Mouse (Mus musculus): ENCODE data around the gene Zfp36l1.

Zfp36l1 gene

DNA sequence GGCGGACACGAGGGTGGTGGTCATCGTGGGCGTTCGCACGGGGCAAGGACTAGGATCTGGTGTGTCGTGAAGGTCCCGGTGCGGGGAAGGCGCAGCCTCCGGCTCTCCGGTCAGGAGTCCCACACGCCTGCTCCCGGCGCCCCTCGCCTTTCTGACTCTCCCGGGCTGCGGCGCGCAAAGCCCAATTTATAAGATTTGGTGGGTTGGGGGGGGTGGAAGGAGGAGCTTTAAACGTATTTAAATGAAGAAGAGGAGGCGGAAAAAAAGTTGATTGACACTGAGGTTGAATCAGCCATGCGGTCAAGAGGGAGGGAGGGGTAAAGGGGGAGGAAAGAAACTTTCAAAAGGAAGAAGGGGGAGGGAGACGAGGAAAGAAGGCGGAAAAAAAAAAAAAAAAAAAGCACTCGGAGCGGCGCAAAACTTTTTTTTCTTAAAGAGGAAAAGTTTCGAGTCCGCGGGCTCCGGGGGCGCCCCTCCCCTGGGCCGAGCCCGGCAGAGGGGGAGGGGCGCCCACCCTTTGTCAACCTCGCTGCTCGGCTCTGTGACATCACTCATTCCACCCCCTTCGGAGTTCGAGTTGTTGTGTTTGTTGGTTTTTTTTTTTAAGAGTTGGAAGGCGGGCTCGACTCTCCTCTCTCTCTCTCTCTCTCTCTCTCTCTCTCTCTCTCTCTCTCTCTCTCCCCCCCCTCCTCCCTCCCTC, at the start of gene Zfp36l1:
Gene Zfp36l1, minus strand, starts transcription at position 162 of the 700 bp plus-strand sequence.
- DNase-seq (ENCODE audit: low spot score), result peak; percentile 87

DNA sequence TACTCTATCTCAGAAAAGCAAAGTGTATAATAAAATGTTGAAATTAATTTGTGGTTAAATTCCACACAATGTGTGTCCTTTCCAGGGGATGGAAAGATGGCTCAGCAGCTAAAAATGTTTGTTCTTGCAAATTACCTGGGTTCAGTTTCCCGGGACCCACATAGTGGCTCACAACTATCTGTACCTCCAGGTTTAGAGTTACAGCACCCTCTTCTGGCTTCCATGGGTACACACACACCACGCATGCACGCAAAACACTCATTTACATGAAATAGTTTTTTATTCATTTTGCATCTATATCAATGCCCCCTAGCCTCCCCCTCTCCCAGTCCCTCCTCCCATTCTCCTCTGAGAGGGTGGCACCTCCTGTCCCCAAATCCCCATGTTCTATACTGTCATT, 49.6 kb upstream of the Zfp36l1 start:
- no peak for DNase-seq (ENCODE audit: low spot score)

GRCm38 (mm10) chr12:80157675-80158074, 44.9 kb upstream of the Zfp36l1 start:
- peak; percentile 32 for DNase-seq (ENCODE audit: low spot score)

- peak; percentile 63 for DNase-seq (ENCODE audit: low spot score)
These were observed 41.0 kb upstream of the Zfp36l1 start for GRCm38 (mm10) chr12:80153687-80154326.

DNA sequence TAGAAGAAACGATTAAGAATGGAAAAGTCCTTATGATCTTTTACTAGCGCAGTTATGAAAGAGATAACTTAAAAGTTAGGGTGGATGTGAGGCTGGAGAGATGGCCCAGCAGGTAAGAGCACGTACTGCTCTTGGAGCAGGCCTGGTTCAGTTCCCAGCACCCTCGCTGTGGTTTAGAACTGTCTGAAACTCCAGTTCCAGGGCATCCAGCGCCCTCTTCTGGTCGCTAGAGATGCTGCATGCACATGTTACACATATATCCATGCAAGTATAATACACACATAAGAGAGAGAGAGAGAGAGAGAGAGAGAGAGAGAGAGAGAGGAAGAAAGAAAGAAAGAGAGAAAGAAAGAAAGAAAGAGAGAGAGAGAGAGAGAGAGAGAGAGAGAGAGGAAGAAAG, 40.3 kb upstream of the Zfp36l1 start:
- DNase-seq (ENCODE audit: low spot score), result no peak

- DNase-seq (ENCODE audit: low spot score), result no peak
These were observed 39.0 kb upstream of the Zfp36l1 start for GRCm38 (mm10) chr12:80151821-80152220.

- peak; percentile 70 for DNase-seq (ENCODE audit: low spot score)
These were observed 37.8 kb upstream of the Zfp36l1 start for GRCm38 (mm10) chr12:80150624-80151023.

DNA sequence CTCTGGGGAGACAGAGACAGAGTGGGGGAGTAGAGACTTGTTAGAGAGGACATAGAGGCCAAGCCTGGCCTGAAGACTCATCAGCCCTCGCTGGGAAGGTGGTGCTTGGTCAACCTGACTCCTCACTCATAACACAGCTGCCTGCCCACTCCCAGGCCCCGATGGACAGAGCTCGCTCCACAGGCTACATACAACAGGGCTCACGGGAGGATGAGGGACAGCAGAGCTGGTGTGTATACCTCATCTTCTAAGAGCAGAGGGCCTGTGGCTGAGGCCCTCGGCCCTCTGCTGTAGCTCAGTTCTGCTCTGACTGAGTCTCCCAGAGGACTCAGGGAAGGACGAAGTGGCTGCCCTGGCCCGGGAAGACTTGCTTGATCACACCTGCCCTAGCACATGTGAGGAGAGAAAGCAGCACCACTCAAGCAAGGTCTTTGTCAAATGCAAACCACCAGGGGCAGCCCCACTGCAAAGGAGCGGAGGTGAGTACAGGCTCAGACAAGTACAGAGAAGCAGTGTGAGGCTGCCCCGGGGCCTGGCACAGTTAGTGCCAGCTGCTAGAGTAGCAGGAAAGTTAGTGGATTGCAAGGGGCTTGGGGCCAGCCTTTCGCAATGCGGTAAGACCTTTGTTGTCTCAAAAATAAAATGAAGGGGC, 34.9 kb upstream of the Zfp36l1 start:
- no peak for DNase-seq (ENCODE audit: low spot score)

DNA sequence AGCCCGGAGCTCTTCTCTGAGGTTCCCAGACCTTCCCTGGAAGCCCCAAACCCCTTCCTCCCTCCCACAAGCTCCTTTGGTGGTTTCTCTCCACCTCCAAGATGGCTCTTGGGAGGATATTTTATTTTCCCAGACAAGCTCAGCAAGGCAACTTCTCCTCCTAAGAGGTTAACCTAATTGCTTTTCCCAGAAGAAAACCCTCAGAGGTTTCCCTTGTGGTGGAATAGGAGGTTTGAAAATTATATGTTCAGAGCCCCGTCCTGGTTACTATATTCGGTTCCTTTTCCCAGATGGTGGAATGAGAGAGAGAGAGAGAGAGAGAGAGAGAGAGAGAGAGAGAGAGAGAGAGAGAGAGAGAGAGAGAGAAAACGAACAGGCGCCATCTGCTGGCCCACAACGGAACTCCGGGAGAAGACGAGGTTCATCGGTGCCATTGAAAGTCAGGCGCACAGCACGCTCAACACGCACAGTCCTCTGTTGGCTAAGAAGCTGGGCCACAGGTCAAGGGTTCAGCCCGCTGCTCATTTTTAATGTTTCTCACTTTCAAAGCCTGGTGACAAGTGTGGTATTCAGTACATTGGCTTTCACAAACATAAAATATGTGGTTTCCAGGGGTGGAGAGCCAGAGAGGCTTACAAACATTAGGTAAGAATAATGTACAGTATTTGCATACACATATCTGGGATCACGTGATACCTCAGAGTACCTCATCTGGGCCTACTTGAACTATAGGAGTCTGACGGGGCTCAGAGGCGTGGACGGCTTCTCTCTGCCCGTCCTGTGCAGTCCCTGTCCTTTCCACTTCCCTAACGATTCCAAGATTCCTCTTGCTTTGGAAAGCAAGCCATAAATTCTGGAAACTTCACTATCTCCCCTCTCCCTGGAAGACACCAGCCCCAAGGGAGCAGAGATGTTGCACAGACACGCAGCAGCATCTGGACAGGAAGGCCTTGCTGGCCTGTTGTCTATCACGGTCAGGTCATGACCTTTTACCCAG, 33.7 kb upstream of the Zfp36l1 start:
- DNase-seq (ENCODE audit: low spot score), result peak; percentile 63

DNA sequence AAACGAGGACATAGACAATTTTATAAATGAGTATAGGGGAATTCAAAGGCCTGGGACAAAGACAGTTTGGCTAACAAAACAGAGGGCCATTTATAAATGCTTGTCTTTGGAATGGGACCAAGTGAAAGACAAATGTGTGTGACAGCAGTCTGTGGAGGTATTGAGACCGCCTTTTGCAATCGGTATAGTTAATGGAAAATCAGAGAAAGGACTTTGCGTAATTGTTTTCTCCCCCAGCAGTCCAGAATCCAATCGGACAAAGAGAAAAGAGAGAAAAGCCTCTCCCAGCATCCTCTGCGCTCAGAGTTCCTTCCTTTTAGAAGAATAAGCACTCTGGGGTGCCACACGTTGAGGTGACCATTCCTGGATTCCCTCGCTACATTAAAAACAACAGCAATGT, 32.6 kb upstream of the Zfp36l1 start:
- DNase-seq (ENCODE audit: low spot score), result no peak

DNA sequence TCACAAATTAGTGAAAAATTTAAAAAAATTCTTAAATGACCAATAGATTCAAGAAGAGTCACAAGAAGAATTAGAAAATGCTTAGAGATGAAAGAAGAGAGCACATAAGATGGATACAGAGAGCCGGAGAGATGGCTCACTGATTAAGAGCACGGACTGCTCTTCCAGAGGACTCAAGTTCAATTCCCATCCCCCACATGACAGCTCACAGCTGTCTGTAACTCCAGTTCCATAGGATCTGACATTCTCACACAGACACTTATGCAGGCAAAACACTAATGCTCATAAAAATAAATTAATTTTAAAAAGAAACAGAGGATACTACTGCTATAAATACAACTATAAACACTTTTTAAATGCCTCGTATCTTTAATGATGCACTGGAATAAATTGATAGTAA, 32.0 kb upstream of the Zfp36l1 start:
- DNase-seq (ENCODE audit: low spot score), result no peak

DNA sequence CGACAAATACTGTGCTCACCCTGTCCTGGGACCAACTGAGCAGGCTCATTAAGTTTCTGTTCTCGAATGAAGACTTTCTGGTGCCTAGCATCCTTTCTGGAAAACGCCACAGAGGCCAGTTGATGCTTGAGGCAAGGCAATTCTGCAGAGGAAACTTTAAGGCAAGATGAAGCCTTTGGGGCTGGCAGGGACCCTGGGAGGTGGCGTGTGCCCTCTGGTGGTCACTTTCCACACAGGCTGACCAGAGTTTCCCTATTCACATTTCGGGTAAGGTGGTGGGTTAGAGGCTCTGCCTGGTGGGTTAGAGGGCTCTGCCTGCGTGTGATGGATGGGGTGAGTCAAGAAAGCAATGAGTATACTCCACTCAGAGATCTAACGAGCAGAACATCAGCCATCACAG, 28.7 kb upstream of the Zfp36l1 start:
- DNase-seq (ENCODE audit: low spot score), result no peak

DNA sequence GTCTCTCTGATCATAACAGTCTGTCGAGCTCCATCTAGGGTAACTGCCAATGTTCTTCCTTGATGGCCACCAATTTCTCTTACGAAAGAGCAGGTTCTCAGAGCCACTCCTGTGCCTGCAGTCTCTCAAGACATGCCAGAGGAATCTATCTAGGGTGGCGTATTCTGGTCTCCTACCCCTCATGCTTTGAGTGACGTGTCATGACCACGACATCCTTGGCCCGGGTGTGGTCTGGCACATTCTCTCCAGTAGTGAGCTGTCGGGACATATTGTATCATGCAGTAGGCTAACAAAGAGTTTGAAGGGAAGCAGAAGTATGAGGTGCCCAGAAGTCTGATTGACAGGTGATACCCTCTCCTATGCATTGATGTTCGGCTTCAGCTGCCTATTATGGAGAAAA, 28.2 kb upstream of the Zfp36l1 start:
- no peak for DNase-seq (ENCODE audit: low spot score)

DNA sequence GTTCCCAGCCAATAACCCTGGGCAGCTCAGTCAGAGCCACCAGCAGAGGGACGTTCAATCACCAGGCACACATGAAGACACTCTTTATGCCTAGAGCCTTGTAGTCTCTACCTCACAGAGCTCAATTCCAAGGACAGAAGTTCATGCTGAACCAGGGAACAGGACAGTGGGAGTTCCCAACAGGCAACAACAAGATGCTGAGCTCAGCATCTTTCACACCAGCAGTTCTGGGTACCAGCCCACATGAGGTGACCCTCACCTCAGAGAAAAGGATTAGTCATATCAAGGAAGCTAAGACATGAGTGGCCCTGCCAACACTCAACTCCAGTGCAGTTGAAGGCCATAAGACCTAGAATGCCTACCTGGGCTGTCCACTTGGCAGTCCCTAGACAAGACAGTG, 24.9 kb upstream of the Zfp36l1 start:
- DNase-seq (ENCODE audit: low spot score), result no peak

DNA sequence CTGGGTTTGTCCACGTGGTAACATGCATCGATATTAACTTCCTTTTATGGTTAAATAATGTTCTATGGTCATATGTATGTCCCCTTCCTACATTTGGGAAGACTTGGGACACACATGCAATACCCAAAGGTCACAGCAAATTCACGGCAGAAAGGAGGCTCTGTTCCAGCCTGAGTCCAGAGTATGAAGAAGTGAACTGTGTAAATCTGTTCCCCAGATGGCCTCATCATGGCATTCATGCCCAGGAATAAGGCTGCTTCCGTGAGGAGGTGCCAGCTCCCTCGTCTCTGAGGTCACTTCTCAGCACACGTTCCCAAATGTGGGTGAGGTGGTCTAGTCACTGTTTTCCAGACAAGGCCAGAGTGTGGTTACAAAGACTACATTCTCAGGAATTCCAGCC, 24.4 kb upstream of the Zfp36l1 start:
- no peak for DNase-seq (ENCODE audit: low spot score)

DNA sequence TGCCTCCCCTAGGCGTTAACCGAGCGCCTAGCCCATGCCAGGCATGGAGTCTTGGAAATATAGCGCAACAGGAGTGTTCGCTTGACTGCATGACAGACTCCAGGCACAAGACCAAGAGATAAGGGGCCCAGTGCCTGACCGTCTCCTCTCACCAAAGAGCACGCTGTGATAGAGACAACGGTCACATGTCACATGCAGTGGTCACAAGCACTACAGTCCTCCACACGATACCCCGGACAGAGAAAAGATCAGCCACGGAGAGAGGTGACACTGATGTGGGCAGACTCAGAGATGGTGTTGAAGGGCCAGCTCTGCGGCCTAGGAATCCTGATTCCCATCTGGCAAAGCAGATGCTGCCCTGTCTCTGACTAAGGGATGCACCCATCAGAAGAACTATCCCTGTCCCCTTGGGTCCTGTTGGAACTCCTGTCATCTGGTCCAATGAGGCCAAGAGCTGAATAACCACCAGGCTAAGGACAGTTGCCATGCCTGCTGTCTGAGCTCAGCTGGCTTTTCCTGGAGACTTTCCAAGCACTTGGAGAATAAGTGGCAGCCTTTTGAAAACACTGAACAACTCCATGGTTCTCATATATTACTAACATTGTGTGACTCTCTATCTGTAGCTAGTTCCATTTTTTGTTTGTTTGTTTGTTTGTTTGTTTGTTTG, 23.6 kb upstream of the Zfp36l1 start:
- DNase-seq (ENCODE audit: low spot score), result no peak

- no peak for DNase-seq (ENCODE audit: low spot score)
These were observed 22.4 kb upstream of the Zfp36l1 start for GRCm38 (mm10) chr12:80135173-80135572.

DNA sequence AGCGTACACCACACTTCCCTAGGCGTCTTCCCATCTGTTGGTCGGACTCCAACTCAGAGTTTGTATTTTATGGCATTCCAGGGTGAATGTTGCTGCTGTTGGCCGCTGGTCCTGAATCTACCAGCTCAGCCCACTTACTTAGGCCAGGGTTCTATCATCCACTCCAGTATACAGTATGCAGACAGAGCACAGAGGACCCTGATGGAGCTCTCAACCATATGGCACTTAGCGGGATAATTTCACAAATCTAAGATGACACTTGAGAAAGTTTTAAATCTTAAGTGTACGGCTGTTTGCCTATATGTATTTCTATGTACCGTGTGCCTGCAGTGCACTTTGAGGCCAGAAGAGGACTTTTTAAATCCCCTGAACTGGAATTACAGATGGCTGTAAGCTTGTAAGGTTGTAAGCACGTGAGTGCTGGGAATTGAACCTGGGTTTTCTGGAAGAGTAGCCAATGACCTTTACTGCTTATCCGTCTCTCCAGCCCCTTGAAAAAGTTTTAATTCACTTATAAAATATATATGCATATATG, 20.3 kb upstream of the Zfp36l1 start:
- no peak for DNase-seq (ENCODE audit: low spot score)

DNA sequence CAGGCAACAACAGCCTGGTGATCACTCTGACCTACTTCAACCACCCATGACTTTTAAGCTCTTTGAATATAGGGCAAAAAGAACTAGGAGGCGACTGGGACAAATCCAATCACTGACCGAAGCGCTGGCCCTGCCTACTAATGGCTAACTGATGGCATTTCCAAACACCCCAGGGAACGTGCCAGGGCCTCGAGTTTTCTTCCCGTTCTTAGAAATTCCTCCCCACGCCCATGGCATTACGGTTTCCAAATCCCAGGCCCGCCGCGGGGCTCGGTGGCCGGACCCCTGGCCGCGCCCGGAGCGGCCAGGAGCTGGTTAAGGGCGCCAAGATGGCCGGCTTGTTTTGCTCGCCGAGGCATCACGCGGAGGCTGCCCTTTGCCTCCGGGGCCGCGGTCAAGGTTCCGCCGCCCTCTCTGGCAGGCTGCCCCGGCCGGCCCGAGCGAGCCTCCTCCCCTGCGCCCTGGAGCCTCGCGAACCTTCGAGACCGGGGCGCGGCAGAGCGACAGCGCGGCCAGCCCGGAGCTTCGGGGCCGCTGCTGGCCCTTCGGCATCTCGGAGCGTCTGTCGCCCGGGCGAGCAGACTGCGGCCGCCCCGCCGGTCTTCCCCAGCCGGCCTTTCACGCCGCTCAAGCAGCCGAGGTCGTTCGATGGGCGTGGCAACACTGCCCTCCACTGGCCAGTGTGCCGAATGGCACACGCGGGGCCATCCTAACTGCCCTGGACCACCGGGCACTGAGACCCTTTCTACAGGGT, 19.6 kb upstream of the Zfp36l1 start:
- peak; percentile 78 for DNase-seq (ENCODE audit: low spot score)
